ENCODE assay signal across 7 mouse cellular contexts in genomic region chr9:21918692-21919384, GRCm38 (mm10). TPM values are rescaled to one million over a fixed set of nuclear protein-coding genes. Genes with fewer than 3 reads are reported as not detected.
DNase-seq lines count a peak whose midpoint lies in the region; ATAC-seq and TF ChIP-seq lines count a peak whose summit lies in the region.

No protein-coding gene starts in this region.

- peak overlapping the region; percentile 98 for H3K4me2 ChIP-seq in lung, embryonic 14.5 days
- peak overlapping the region; percentile 96 for H3K4me2 ChIP-seq in forebrain, embryonic 12.5 days
- peak overlapping the region; percentile 97; the same call in 1 of the 2 replicates for H3K4me2 ChIP-seq in limb, embryonic 11.5 days (ENCODE audit: low read depth, severe bottlenecking)
- peak overlapping the region; percentile 94 for H3K4me2 ChIP-seq in stomach, embryonic 14.5 days (replicated peaks; ENCODE audit: low read depth, low read length)

- H3K27ac ChIP-seq in lung, embryonic 14.5 days (ENCODE audit: low read depth): no peak overlapping the region
- H3K27ac ChIP-seq in forebrain, embryonic 12.5 days: no peak overlapping the region
- H3K27ac ChIP-seq in limb, embryonic 11.5 days (replicated peaks; ENCODE audit: low read depth, low read length): no peak overlapping the region
- no peak overlapping the region for H3K27ac ChIP-seq in stomach, embryonic 14.5 days (ENCODE audit: low read length)

- TF ChIP-seq CTCF in lung, embryonic 14.5 days (IDR thresholded peaks at IDR 0.05; ENCODE audit: low read depth): no peak

- H3K4me1 ChIP-seq in lung, embryonic 14.5 days (ENCODE audit: insufficient read depth): no peaks in the 10 kb centered on the region
- peaks cover 11% of the 10 kb centered on the region for H3K4me1 ChIP-seq in forebrain, embryonic 12.5 days
- H3K4me1 ChIP-seq in limb, embryonic 11.5 days (ENCODE audit: control insufficient read depth, insufficient read depth, low read length): peaks cover 5% of the 10 kb centered on the region
- peaks cover 10% of the 10 kb centered on the region; the same call in 1 of the 2 replicates for H3K4me1 ChIP-seq in stomach, embryonic 14.5 days (ENCODE audit: control insufficient read depth, insufficient read depth, low read length)

- H3K27me3 ChIP-seq in lung, embryonic 14.5 days (ENCODE audit: insufficient read depth, low read length): peaks cover 6% of the 10 kb centered on the region; the same call in 1 of the 2 replicates
- peaks cover 29% of the 10 kb centered on the region for H3K27me3 ChIP-seq in forebrain, embryonic 12.5 days
- peaks cover 12% of the 10 kb centered on the region for H3K27me3 ChIP-seq in limb, embryonic 11.5 days (ENCODE audit: control insufficient read depth, insufficient read depth, low read length)
- no peaks in the 10 kb centered on the region for H3K27me3 ChIP-seq in stomach, embryonic 14.5 days (ENCODE audit: control insufficient read depth, insufficient read depth, low read length)

- DNase-seq in lung, embryonic 14.5 days: peak; percentile 10
- DNase-seq in lung, postnatal 14 days: no peak
- DNase-seq in limb, embryonic 11.5 days (ENCODE audit: low spot score): no peak
- no peak for DNase-seq in spleen, postnatal 14 days (ENCODE audit: low spot score in 2 of 2)

- no peak for ATAC-seq in lung, embryonic 14.5 days (ENCODE audit: insufficient read depth)
- no peak for ATAC-seq in forebrain, embryonic 12.5 days (ENCODE audit: low FRiP score)
- ATAC-seq in limb, embryonic 11.5 days (ENCODE audit: insufficient number of reproducible peaks, low FRiP score, low TSS enrichment, low read depth): no peak
- ATAC-seq in stomach, embryonic 14.5 days (ENCODE audit: insufficient number of reproducible peaks, insufficient read depth, low FRiP score, low read depth): no peak
- ATAC-seq in megakaryocyte progenitor cell, adult 5-6 weeks (replicated peaks; ENCODE audit: poor library complexity): no peak

- H3K9me3 ChIP-seq in lung, embryonic 14.5 days (ENCODE audit: low read depth, low read length): no peaks in the 10 kb centered on the region
- H3K9me3 ChIP-seq in forebrain, embryonic 12.5 days: no peaks in the 10 kb centered on the region
- H3K9me3 ChIP-seq in limb, embryonic 11.5 days (ENCODE audit: control insufficient read depth, low read length): no peaks in the 10 kb centered on the region
- H3K9me3 ChIP-seq in stomach, embryonic 14.5 days (ENCODE audit: control insufficient read depth, low read depth, low read length): no peaks in the 10 kb centered on the region

- 16% methylated on average over 5 of the region's 5 CpGs for WGBS in lung, embryonic 14.5 days
- 24% methylated on average over 5 of the region's 5 CpGs for WGBS in forebrain, embryonic 12.5 days
- WGBS in limb, embryonic 11.5 days: 25% methylated on average over 5 of the region's 5 CpGs
- WGBS in stomach, embryonic 14.5 days: 23% methylated on average over 5 of the region's 5 CpGs

- peak overlapping the region; percentile 58; the same call in 1 of the 2 replicates for H3K4me3 ChIP-seq in lung, embryonic 14.5 days (ENCODE audit: low read depth, low read length)
- H3K4me3 ChIP-seq in forebrain, embryonic 12.5 days (replicated peaks): 0 out of 2 replicates have a peak overlapping the region, but pooled peaks have one; percentile 62
- 0 out of 2 replicates have a peak overlapping the region, but pooled peaks have one; percentile 60 for H3K4me3 ChIP-seq in limb, embryonic 11.5 days (ENCODE audit: low read depth, low read length)
- H3K4me3 ChIP-seq in stomach, embryonic 14.5 days (ENCODE audit: low read depth, low read length): peak overlapping the region; percentile 72

- H3K9ac ChIP-seq in lung, embryonic 14.5 days: no peak overlapping the region
- H3K9ac ChIP-seq in forebrain, embryonic 12.5 days: no peak overlapping the region
- H3K9ac ChIP-seq in limb, embryonic 11.5 days (ENCODE audit: low read length): no peak overlapping the region
- no peak overlapping the region for H3K9ac ChIP-seq in stomach, embryonic 14.5 days (replicated peaks; ENCODE audit: low read depth, low read length)

- no peaks in the 10 kb centered on the region for H3K36me3 ChIP-seq in lung, embryonic 14.5 days (ENCODE audit: insufficient read depth)
- H3K36me3 ChIP-seq in forebrain, embryonic 12.5 days (replicated peaks): no peaks in the 10 kb centered on the region; the same call in 1 of the 2 replicates
- no peaks in the 10 kb centered on the region for H3K36me3 ChIP-seq in limb, embryonic 11.5 days (ENCODE audit: control insufficient read depth, insufficient read depth, low read length)
- no peaks in the 10 kb centered on the region for H3K36me3 ChIP-seq in stomach, embryonic 14.5 days (ENCODE audit: control insufficient read depth, insufficient read depth, low read length)

RNA-seq across cellular contexts. Expression of gene Rab3d, which starts 0.8 kb away (rescaled TPM):
- 8.6 and 8.8 TPM in 2 replicates for polyA plus RNA-seq in lung, embryonic 14.5 days (2014; fragmentation: Nextera tagmentation; extraction: Ambion mirVana)
- polyA plus RNA-seq in forebrain, embryonic 12.5 days (2016; fragmentation: Nextera tagmentation; extraction: Ambion mirVana): 12.4 and 13.1 TPM in 2 replicates
- polyA plus RNA-seq in limb, embryonic 11.5 days (2014; fragmentation: Nextera tagmentation; extraction: Ambion mirVana): 4.9 and 5.2 TPM in 2 replicates
- polyA plus RNA-seq in stomach, embryonic 14.5 days (2014; fragmentation: Nextera tagmentation; extraction: Ambion mirVana): 41.4 and 42.7 TPM in 2 replicates
- 14.5 and 20.1 TPM in 2 replicates for total RNA-seq in megakaryocyte progenitor cell, adult 5-6 weeks (2015)
- total RNA-seq in megakaryocyte progenitor cell, adult 5-6 weeks (2017): 37.3 and 50.6 TPM in 2 replicates

RNA-seq across cellular contexts. Expression of gene Ccdc159, which starts 8.4 kb away (rescaled TPM):
- polyA plus RNA-seq in lung, embryonic 14.5 days (2014; fragmentation: Nextera tagmentation; extraction: Ambion mirVana): 2.8 and 4.9 TPM in 2 replicates
- polyA plus RNA-seq in forebrain, embryonic 12.5 days (2016; fragmentation: Nextera tagmentation; extraction: Ambion mirVana): 5.2 and 5.8 TPM in 2 replicates
- polyA plus RNA-seq in limb, embryonic 11.5 days (2014; fragmentation: Nextera tagmentation; extraction: Ambion mirVana): 3.5 and 4.8 TPM in 2 replicates
- polyA plus RNA-seq in stomach, embryonic 14.5 days (2014; fragmentation: Nextera tagmentation; extraction: Ambion mirVana): 4.9 and 6.3 TPM in 2 replicates
- 0.12 TPM in 1 of 2 replicates, not detected in the other for total RNA-seq in megakaryocyte progenitor cell, adult 5-6 weeks (2015)
- 0.08 and 0.41 TPM in 2 replicates for total RNA-seq in megakaryocyte progenitor cell, adult 5-6 weeks (2017)

RNA-seq across cellular contexts. Expression of gene Tmem205, which starts 8.5 kb away (rescaled TPM):
- polyA plus RNA-seq in lung, embryonic 14.5 days (2014; fragmentation: Nextera tagmentation; extraction: Ambion mirVana): 39.5 and 40.1 TPM in 2 replicates
- 32.9 and 33.3 TPM in 2 replicates for polyA plus RNA-seq in forebrain, embryonic 12.5 days (2016; fragmentation: Nextera tagmentation; extraction: Ambion mirVana)
- polyA plus RNA-seq in limb, embryonic 11.5 days (2014; fragmentation: Nextera tagmentation; extraction: Ambion mirVana): 29.7 and 29.9 TPM in 2 replicates
- polyA plus RNA-seq in stomach, embryonic 14.5 days (2014; fragmentation: Nextera tagmentation; extraction: Ambion mirVana): 60.7 and 62.4 TPM in 2 replicates
- total RNA-seq in megakaryocyte progenitor cell, adult 5-6 weeks (2015): 49.4 and 60.5 TPM in 2 replicates
- total RNA-seq in megakaryocyte progenitor cell, adult 5-6 weeks (2017): 19.7 and 22.1 TPM in 2 replicates

RNA-seq across cellular contexts. Expression of gene Plppr2, which starts 18.0 kb away (rescaled TPM):
- 7.7 and 10.2 TPM in 2 replicates for polyA plus RNA-seq in lung, embryonic 14.5 days (2014; fragmentation: Nextera tagmentation; extraction: Ambion mirVana)
- 37.0 and 40.9 TPM in 2 replicates for polyA plus RNA-seq in forebrain, embryonic 12.5 days (2016; fragmentation: Nextera tagmentation; extraction: Ambion mirVana)
- polyA plus RNA-seq in limb, embryonic 11.5 days (2014; fragmentation: Nextera tagmentation; extraction: Ambion mirVana): 6.6 and 8.2 TPM in 2 replicates
- 8.5 and 9.9 TPM in 2 replicates for polyA plus RNA-seq in stomach, embryonic 14.5 days (2014; fragmentation: Nextera tagmentation; extraction: Ambion mirVana)
- total RNA-seq in megakaryocyte progenitor cell, adult 5-6 weeks (2015): 0.42 TPM in 2 replicates
- 0.21 TPM in 1 of 2 replicates, not detected in the other for total RNA-seq in megakaryocyte progenitor cell, adult 5-6 weeks (2017)

RNA-seq across cellular contexts. Expression of gene Swsap1, which starts 36.7 kb away (rescaled TPM):
- polyA plus RNA-seq in lung, embryonic 14.5 days (2014; fragmentation: Nextera tagmentation; extraction: Ambion mirVana): 10.2 and 12.2 TPM in 2 replicates
- polyA plus RNA-seq in forebrain, embryonic 12.5 days (2016; fragmentation: Nextera tagmentation; extraction: Ambion mirVana): 7.4 and 9.5 TPM in 2 replicates
- 17.4 and 20.0 TPM in 2 replicates for polyA plus RNA-seq in limb, embryonic 11.5 days (2014; fragmentation: Nextera tagmentation; extraction: Ambion mirVana)
- polyA plus RNA-seq in stomach, embryonic 14.5 days (2014; fragmentation: Nextera tagmentation; extraction: Ambion mirVana): 8.9 and 10.4 TPM in 2 replicates
- total RNA-seq in megakaryocyte progenitor cell, adult 5-6 weeks (2015): 8.1 and 9.0 TPM in 2 replicates
- 4.1 and 5.8 TPM in 2 replicates for total RNA-seq in megakaryocyte progenitor cell, adult 5-6 weeks (2017)
